Mouse (Mus musculus): ENCODE data around the gene Sfrp4. TPM values are rescaled to one million over a fixed set of nuclear protein-coding genes. Genes with fewer than 3 reads are reported as not detected.
"Not testable (repeated sequence)": the region's sequence is repeated elsewhere in the genome, so short reads cannot be mapped to it uniquely, and the experiment has no call there.

The Sfrp4 gene
- 0.56 and 0.70 TPM in 2 replicates for polyA plus RNA-seq (2014; fragmentation: Nextera tagmentation; extraction: Ambion mirVana)

GRCm38 (mm10) chr13:19622573-19623227, at the start of gene Sfrp4:
Gene Sfrp4 (plus strand): TSS chr13:19623104.
- H3K36me3 ChIP-seq (ENCODE audit: control insufficient read depth, insufficient read depth, low read length), result no peaks in the 10 kb centered on the region
- peak within 1 kb of the TSS; percentile 48 for H3K4me3 ChIP-seq (ENCODE audit: low read depth, low read length)
- peak within 1 kb of the TSS; percentile 60 for H3K9ac ChIP-seq (ENCODE audit: low read depth, low read length)
- H3K4me2 ChIP-seq, result peak within 1 kb of the TSS; percentile 94
- no peak within 1 kb of the TSS for H3K27ac ChIP-seq (ENCODE audit: low read depth, low read length)
- peaks cover 2% of the 10 kb centered on the region; the same call in 1 of the 2 replicates for H3K4me1 ChIP-seq (ENCODE audit: control insufficient read depth, insufficient read depth, low read length)
- 5% methylated on average over 25 of the region's 25 CpGs for WGBS (ENCODE audit: insufficient replicate concordance)
- no peaks in the 10 kb centered on the region for H3K9me3 ChIP-seq (replicated peaks; ENCODE audit: control insufficient read depth, low read length)
- H3K27me3 ChIP-seq (ENCODE audit: control insufficient read depth, insufficient read depth, low read length), result peaks cover 12% of the 10 kb centered on the region; the same call in 1 of the 2 replicates
- ATAC-seq (replicated peaks; ENCODE audit: insufficient number of reproducible peaks, low FRiP score, low TSS enrichment), result no peak

DNA sequence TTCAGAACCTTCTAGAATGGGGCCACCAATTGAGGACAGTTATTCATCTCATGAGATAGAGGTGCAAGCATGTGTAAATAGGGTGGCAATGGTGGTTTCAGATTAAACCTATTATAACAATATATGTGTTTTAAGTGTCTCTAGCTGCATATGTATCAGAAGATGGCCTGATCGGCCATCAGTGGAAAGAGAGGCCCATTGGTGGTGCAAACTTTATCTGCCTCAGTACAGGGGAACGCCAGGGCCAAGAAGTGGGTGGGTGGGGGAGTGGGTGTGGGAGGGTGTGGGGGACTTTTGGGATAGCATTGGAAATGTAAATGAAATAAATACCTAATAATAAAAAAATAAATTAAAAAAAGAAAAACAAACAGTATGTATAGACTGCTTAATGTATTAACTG, 48.2 kb upstream of the Sfrp4 start:
- not testable (repeated sequence) for H3K36me3 ChIP-seq (ENCODE audit: control insufficient read depth, insufficient read depth, low read length); H3K9ac ChIP-seq (ENCODE audit: low read depth, low read length); H3K9me3 ChIP-seq (replicated peaks; ENCODE audit: control insufficient read depth, low read length); H3K4me1 ChIP-seq (ENCODE audit: control insufficient read depth, insufficient read depth, low read length); H3K27me3 ChIP-seq (ENCODE audit: control insufficient read depth, insufficient read depth, low read length); H3K4me3 ChIP-seq (ENCODE audit: low read depth, low read length); H3K4me2 ChIP-seq; ATAC-seq (replicated peaks; ENCODE audit: insufficient number of reproducible peaks, low FRiP score, low TSS enrichment); H3K27ac ChIP-seq (ENCODE audit: low read depth, low read length)
- WGBS (ENCODE audit: insufficient replicate concordance), result 81% methylated on average over 2 of the region's 2 CpGs

DNA sequence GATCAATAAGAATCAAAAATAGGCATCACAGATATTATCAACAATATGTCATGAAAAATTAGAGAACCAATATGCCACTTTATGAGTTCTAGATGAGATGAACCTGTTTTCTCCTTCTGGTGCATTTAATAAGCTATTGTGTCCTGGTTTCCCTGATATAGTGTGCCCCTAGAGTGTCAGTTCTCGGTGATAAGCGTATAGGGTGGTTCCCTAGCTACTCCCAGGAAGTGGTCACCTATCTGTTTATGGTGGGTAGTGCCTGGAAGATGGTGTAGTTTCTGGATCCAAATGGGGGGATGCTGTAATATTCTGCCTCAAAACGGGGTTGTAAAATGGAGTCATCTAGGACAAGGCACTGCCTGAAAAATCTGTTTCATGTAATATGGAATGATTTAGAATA, 47.0 kb upstream of the Sfrp4 start:
- no peak overlapping the region for H3K4me2 ChIP-seq
- H3K27ac ChIP-seq (ENCODE audit: low read depth, low read length), result no peak overlapping the region
- no peak overlapping the region for H3K9ac ChIP-seq (ENCODE audit: low read depth, low read length)
- no peak for ATAC-seq (replicated peaks; ENCODE audit: insufficient number of reproducible peaks, low FRiP score, low TSS enrichment)
- no peaks in the 10 kb centered on the region for H3K27me3 ChIP-seq (ENCODE audit: control insufficient read depth, insufficient read depth, low read length)
- H3K9me3 ChIP-seq (replicated peaks; ENCODE audit: control insufficient read depth, low read length), result no peaks in the 10 kb centered on the region
- no peaks in the 10 kb centered on the region for H3K4me1 ChIP-seq (ENCODE audit: control insufficient read depth, insufficient read depth, low read length)
- 81% methylated on average over 3 of the region's 3 CpGs for WGBS (ENCODE audit: insufficient replicate concordance)
- no peaks in the 10 kb centered on the region for H3K36me3 ChIP-seq (ENCODE audit: control insufficient read depth, insufficient read depth, low read length)
- H3K4me3 ChIP-seq (ENCODE audit: low read depth, low read length), result no peak overlapping the region

DNA sequence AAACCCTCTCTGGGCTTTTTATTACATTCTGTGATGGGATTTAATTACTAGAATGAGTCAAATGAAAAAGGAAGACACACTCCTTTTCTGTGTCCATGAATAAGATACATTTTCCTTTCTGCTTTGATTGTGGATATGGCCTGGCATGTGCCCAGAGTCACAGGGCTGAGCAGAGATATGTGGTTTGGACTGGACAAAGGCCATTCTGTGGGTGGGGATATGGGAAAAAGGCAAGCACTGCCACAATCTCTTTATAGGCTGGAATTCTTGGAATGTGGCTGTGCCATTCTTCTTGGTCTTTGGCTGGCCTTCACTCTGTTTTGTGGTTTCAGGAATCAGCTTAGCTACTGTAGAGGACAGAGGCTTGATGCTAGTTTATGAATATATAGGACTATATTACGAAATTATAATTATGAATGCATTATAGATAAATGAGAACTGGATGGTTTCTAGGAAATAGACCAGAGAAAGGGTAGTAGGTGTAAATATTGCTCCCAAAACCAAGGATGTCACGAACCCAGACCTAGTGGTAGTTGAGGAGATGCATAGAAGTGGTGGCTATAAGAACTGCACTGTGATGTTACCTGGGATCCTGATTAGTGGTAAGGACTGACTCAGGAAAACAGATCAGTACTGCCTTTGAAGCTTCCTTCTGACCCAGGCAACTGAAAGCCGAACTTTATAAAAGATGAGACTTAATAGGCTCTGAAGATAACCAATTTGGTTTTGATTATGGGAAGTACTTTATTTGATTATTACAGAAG, 31.7 kb upstream of the Sfrp4 start:
- no peaks in the 10 kb centered on the region for H3K36me3 ChIP-seq (ENCODE audit: control insufficient read depth, insufficient read depth, low read length)
- no peak overlapping the region for H3K9ac ChIP-seq (ENCODE audit: low read depth, low read length)
- no peaks in the 10 kb centered on the region for H3K27me3 ChIP-seq (ENCODE audit: control insufficient read depth, insufficient read depth, low read length)
- 0 out of 2 replicates have a peak, but pooled peaks cover 3% of the 10 kb centered on the region for H3K4me1 ChIP-seq (ENCODE audit: control insufficient read depth, insufficient read depth, low read length)
- no peak overlapping the region for H3K4me2 ChIP-seq
- H3K4me3 ChIP-seq (ENCODE audit: low read depth, low read length), result no peak overlapping the region
- no peak overlapping the region for H3K27ac ChIP-seq (ENCODE audit: low read depth, low read length)
- 85% methylated on average over 3 of the region's 3 CpGs for WGBS (ENCODE audit: insufficient replicate concordance)
- H3K9me3 ChIP-seq (replicated peaks; ENCODE audit: control insufficient read depth, low read length), result no peaks in the 10 kb centered on the region
- ATAC-seq (replicated peaks; ENCODE audit: insufficient number of reproducible peaks, low FRiP score, low TSS enrichment), result no peak

DNA sequence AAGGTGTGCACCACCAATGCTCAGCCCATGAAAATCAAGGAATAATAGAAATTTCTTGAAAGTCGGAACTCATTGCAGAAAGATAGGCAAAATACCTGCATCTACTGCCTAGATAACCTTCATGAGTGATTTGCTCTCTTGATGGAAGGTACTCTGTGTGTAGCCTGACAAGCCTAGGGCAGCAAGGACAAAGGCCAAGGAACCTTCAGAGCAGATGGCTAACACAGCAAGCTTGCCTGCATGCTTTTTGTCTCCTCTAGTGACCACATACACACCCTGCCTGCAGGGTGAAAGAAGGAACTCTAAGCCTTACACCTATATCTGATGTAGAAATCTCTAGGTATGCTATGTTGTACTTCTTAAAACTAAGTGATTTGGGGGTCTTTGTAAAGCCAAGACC, 27.8 kb upstream of the Sfrp4 start:
- Histone ChIP-seq H3K4me2 (no peak overlapping the region), H3K4me1 (ENCODE audit: control insufficient read depth, insufficient read depth, low read length) (0 out of 2 replicates have a peak, but pooled peaks cover 3% of the 10 kb centered on the region), H3K27ac (ENCODE audit: low read depth, low read length) (no peak overlapping the region), H3K9ac (ENCODE audit: low read depth, low read length) (no peak overlapping the region), H3K36me3 (ENCODE audit: control insufficient read depth, insufficient read depth, low read length) (no peaks in the 10 kb centered on the region), H3K4me3 (ENCODE audit: low read depth, low read length) (no peak overlapping the region), H3K9me3 (replicated peaks; ENCODE audit: control insufficient read depth, low read length) (no peaks in the 10 kb centered on the region), H3K27me3 (ENCODE audit: control insufficient read depth, insufficient read depth, low read length) (no peaks in the 10 kb centered on the region)
- 83% methylated on average over 1 of the region's 1 CpGs for WGBS (ENCODE audit: insufficient replicate concordance)
- no peak for ATAC-seq (replicated peaks; ENCODE audit: insufficient number of reproducible peaks, low FRiP score, low TSS enrichment)

DNA sequence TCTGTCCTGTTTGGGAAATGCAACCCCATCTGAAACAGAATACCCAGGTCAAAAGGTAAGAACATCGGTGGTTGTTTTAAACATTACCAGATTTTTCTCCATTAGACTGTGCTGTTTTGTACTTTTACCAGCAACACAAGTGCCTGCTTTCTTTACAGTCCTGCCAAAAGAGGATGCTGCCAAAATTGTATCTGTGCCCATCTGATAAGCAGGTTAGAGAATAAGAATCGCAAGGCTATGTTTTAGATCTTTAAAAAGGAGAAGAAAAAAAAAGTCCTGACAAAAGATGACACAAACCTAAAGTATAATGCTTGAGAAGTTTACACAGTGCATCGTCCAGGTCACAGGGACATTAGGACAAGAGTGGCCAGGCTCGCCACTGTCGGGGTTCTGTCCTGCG, 23.7 kb upstream of the Sfrp4 start:
- WGBS (ENCODE audit: insufficient replicate concordance), result 81% methylated on average over 6 of the region's 6 CpGs
- ATAC-seq (replicated peaks; ENCODE audit: insufficient number of reproducible peaks, low FRiP score, low TSS enrichment), result no peak
- no peaks in the 10 kb centered on the region for H3K36me3 ChIP-seq (ENCODE audit: control insufficient read depth, insufficient read depth, low read length)
- no peaks in the 10 kb centered on the region for H3K9me3 ChIP-seq (replicated peaks; ENCODE audit: control insufficient read depth, low read length)
- no peak overlapping the region for H3K9ac ChIP-seq (ENCODE audit: low read depth, low read length)
- no peak overlapping the region for H3K27ac ChIP-seq (ENCODE audit: low read depth, low read length)
- no peaks in the 10 kb centered on the region for H3K27me3 ChIP-seq (ENCODE audit: control insufficient read depth, insufficient read depth, low read length)
- H3K4me1 ChIP-seq (ENCODE audit: control insufficient read depth, insufficient read depth, low read length), result no peaks in the 10 kb centered on the region
- H3K4me3 ChIP-seq (ENCODE audit: low read depth, low read length), result no peak overlapping the region
- no peak overlapping the region for H3K4me2 ChIP-seq

DNA sequence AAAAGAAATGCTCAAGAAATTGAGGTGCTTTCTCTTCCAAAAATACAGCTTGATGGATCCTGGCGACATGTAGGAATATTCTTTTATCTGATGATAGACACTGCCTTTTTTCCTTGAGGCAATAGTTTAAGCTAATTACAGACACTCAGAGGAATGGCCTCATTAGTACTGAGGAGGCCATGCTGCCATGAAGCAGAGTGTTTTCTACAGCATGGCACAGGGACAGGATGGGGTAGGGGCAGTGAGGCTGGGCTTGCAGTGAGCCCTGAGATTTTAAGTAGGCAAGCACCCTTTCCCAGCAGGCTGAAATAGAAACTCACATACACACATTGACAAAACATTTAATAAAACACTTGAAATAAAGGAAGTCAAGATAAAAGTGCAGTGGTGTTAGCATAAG, 20.4 kb upstream of the Sfrp4 start:
- H3K9ac ChIP-seq (ENCODE audit: low read depth, low read length), result no peak overlapping the region
- no peaks in the 10 kb centered on the region for H3K9me3 ChIP-seq (replicated peaks; ENCODE audit: control insufficient read depth, low read length)
- no peak overlapping the region for H3K4me2 ChIP-seq
- H3K27me3 ChIP-seq (ENCODE audit: control insufficient read depth, insufficient read depth, low read length), result no peaks in the 10 kb centered on the region
- no peak overlapping the region for H3K27ac ChIP-seq (ENCODE audit: low read depth, low read length)
- 75% methylated on average over 1 of the region's 1 CpGs for WGBS (ENCODE audit: insufficient replicate concordance)
- H3K4me3 ChIP-seq (ENCODE audit: low read depth, low read length), result no peak overlapping the region
- H3K36me3 ChIP-seq (ENCODE audit: control insufficient read depth, insufficient read depth, low read length), result no peaks in the 10 kb centered on the region
- no peaks in the 10 kb centered on the region for H3K4me1 ChIP-seq (ENCODE audit: control insufficient read depth, insufficient read depth, low read length)
- no peak for ATAC-seq (replicated peaks; ENCODE audit: insufficient number of reproducible peaks, low FRiP score, low TSS enrichment)

DNA sequence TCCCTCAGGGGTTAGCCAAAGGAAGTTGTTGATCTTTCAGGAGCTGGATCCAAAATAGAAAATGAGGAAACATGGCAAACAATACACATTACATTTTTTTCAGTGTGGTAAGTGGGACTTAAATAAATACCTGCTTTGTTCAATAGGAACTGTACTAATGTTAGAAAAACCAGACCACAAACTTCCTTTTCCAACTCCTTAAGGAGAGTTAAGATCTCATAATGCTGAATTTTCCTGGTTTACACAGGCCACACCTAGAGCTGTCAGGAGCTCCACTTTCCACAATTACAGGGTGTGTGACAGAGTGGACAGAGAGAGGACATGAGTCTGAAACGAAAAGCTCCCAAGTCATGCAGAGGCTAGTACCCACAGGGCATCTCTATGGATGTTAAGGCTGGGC, 19.2 kb upstream of the Sfrp4 start:
- Histone ChIP-seq H3K4me3 (ENCODE audit: low read depth, low read length) (no peak overlapping the region), H3K36me3 (ENCODE audit: control insufficient read depth, insufficient read depth, low read length) (no peaks in the 10 kb centered on the region), H3K27ac (ENCODE audit: low read depth, low read length) (no peak overlapping the region), H3K4me2 (no peak overlapping the region), H3K27me3 (ENCODE audit: control insufficient read depth, insufficient read depth, low read length) (no peaks in the 10 kb centered on the region), H3K9me3 (replicated peaks; ENCODE audit: control insufficient read depth, low read length) (no peaks in the 10 kb centered on the region), H3K9ac (ENCODE audit: low read depth, low read length) (no peak overlapping the region), H3K4me1 (ENCODE audit: control insufficient read depth, insufficient read depth, low read length) (no peaks in the 10 kb centered on the region)
- no peak for ATAC-seq (replicated peaks; ENCODE audit: insufficient number of reproducible peaks, low FRiP score, low TSS enrichment)
- whole genome bisulfite sequencing (ENCODE audit: insufficient replicate concordance), result 67% methylated on average over 1 of the region's 1 CpGs

- Histone ChIP-seq H3K4me2 (no peak overlapping the region), H3K27me3 (ENCODE audit: control insufficient read depth, insufficient read depth, low read length) (no peaks in the 10 kb centered on the region), H3K4me3 (ENCODE audit: low read depth, low read length) (no peak overlapping the region), H3K36me3 (ENCODE audit: control insufficient read depth, insufficient read depth, low read length) (no peaks in the 10 kb centered on the region), H3K9me3 (replicated peaks; ENCODE audit: control insufficient read depth, low read length) (no peaks in the 10 kb centered on the region), H3K27ac (ENCODE audit: low read depth, low read length) (no peak overlapping the region), H3K9ac (ENCODE audit: low read depth, low read length) (no peak overlapping the region), H3K4me1 (ENCODE audit: control insufficient read depth, insufficient read depth, low read length) (no peaks in the 10 kb centered on the region)
- no peak for ATAC-seq (replicated peaks; ENCODE audit: insufficient number of reproducible peaks, low FRiP score, low TSS enrichment)
Measured at GRCm38 (mm10) chr13:19604916-19605315, 18.0 kb upstream of the Sfrp4 start.

Data from heart, embryonic 11.5 days (tissue).